Mouse (Mus musculus) CH12.LX (cell line): ENCODE results near the gene Cox4i2. TPM values are rescaled to one million over a fixed set of nuclear protein-coding genes. Genes with fewer than 3 reads are reported as not detected.

Source experiments
- DNase-seq: peaks from one replicate; pipeline ENCODE4 v3.0.0-alpha.2; 2013; ENCODE audit errors: extremely low read depth
- H3K27ac ChIP-seq: 2 replicates; pipeline ENCODE4 v1.5.1; 2012; ENCODE audit warnings: low read depth, mild to moderate bottlenecking, control low read depth, moderate library complexity; ENCODE audit not compliant: insufficient read depth
- H3K27me3 ChIP-seq: replicated peaks from 2 replicates; pipeline ENCODE3; 2012; ENCODE audit warnings: inconsistent platforms
- H3K36me3 ChIP-seq, 2 experiments: replicated peaks in 1 of 2; 2 replicates each; pipeline versions ENCODE3 to v1.6.1; 2012; ENCODE audit warnings: inconsistent platforms in 1 of 2, low read length in 1 of 2, mild to moderate bottlenecking in 1 of 2, mixed read lengths in 1 of 2, moderate library complexity in 1 of 2; ENCODE audit not compliant: control insufficient read depth in 1 of 2, insufficient read depth in 1 of 2
- H3K4me1 ChIP-seq, 2 experiments: 2 replicates each; pipeline ENCODE4 v1.6.1; 2012; ENCODE audit warnings: inconsistent platforms in 1 of 2, moderate library complexity in 1 of 2; ENCODE audit not compliant: insufficient read depth in 2 of 2, control insufficient read depth in 1 of 2
- H3K4me2 ChIP-seq: 2 replicates; pipeline ENCODE4 v1.6.1; 2012; ENCODE audit warnings: low read depth, mild to moderate bottlenecking, control low read depth; ENCODE audit not compliant: poor library complexity, insufficient read depth, severe bottlenecking
- H3K4me3 ChIP-seq, 3 experiments: fragments of 150-350 bp in 1 of 3; sonication (generic) in 1 of 3; replicated peaks in 1 of 3; 2 replicates each; pipeline versions ENCODE3 to v1.5.1; 2011 to 2012; ENCODE audit warnings: low read depth in 2 of 3, low read length in 2 of 3, mild to moderate bottlenecking in 2 of 3, moderate library complexity in 2 of 3, control low read depth in 1 of 3, improper control_type of control experiment in 1 of 3, inconsistent platforms in 1 of 3, mixed read lengths in 1 of 3; ENCODE audit not compliant: poor library complexity in 1 of 3
- H3K79me2 ChIP-seq: replicated peaks from 2 replicates; pipeline ENCODE4 v1.6.1; 2012; ENCODE audit warnings: mild to moderate bottlenecking, moderate library complexity; ENCODE audit not compliant: control insufficient read depth, poor library complexity, insufficient read depth, severe bottlenecking; ENCODE audit errors: extremely low read depth
- H3K9ac ChIP-seq: 2 replicates; pipeline ENCODE4 v1.6.1; 2012; ENCODE audit warnings: low read depth, mild to moderate bottlenecking, control low read depth, moderate library complexity; ENCODE audit not compliant: insufficient read depth
- H3K9me3 ChIP-seq: replicated peaks from 2 replicates; pipeline ENCODE3; 2012; ENCODE audit warnings: low read length, inconsistent platforms, mixed read lengths
- RCOR1 ChIP-seq: conservative IDR thresholded peaks from 2 replicates; pipeline ENCODE4 v1.6.1; 2012; ENCODE audit warnings: low read depth, mild to moderate bottlenecking, inconsistent platforms, low read length, improper control_type of control experiment
- ZNF384 ChIP-seq: IDR thresholded peaks from 2 replicates; pipeline ENCODE4 v1.6.1; 2012; ENCODE audit warnings: low read depth, low read length, improper control_type of control experiment, inconsistent platforms
- dilution Hi-C: fragments of 300-500 bp; cut with MboI; formaldehyde crosslinking; loops from 2 replicates; pipeline ENCODE4 v1.14.3; 2020; ENCODE audit warnings: low sequenced_read_pairs; ENCODE audit not compliant: extremely low pct_unique_long_range_greater_than_20kb, extremely low pct_ligation_motif_present
- in situ Hi-C: fragments of 300-500 bp; cut with MboI; formaldehyde crosslinking; loops from 3 replicates; pipeline ENCODE4 v1.14.3; 2019; ENCODE audit warnings: low sequenced_read_pairs, low pct_ligation_motif_present, low pct_unique_long_range_greater_than_20kb, mixed read lengths
- polyA plus RNA-seq: library from polyadenylated mRNA; unstranded; fragments of >175 nt; gene quantifications from 2 replicates; pipeline ENCODE4 v1.2.1, GENCODE M21; 2012; ENCODE audit warnings: low read depth; ENCODE audit not compliant: insufficient read length
- total RNA-seq, 2 experiments: library from RNA; depleted of rRNA; stranded (reverse); fragments of 300-350 nt in 1 of 2; fragments of >200 nt in 1 of 2; gene quantifications; 2 replicates each; pipeline ENCODE4 v1.2.3; 2012 to 2014

Gene Cox4i2
- total and polyA plus RNA-seq, 3 experiments, result not detected

GRCm38 (mm10) chr2:152814213-152814874 is 60.4 kb downstream of the Cox4i2 start:
- dilution Hi-C loops, result no loop called here
- Histone ChIP-seq H3K79me2 (peaks cover 97% of the 10 kb centered on the region), H3K4me3 (no peak overlapping the region), H3K9me3 (peaks cover 5% of the 10 kb centered on the region)
- DNase-seq, result no peak
- 0 out of 2 replicates have a peak, but pooled peaks have one; percentile 4 for TF ChIP-seq ZNF384
- TF ChIP-seq RCOR1, result no peak
- TF ChIP-seq, all 38 proteins: peak for 1
- H3K9ac ChIP-seq, result no peak overlapping the region
- H3K4me2 ChIP-seq, result no peak overlapping the region; the same call in 1 of the 2 replicates
- peaks cover 24 to 54% of the 10 kb centered on the region in 2 experiments for H3K36me3 ChIP-seq
- H3K27me3 ChIP-seq, result no peaks in the 10 kb centered on the region
- H3K4me1 ChIP-seq, result peaks cover 50 to 94% of the 10 kb centered on the region in 2 experiments
- H3K27ac ChIP-seq, result peak overlapping the region; percentile 18; the same call in 1 of the 2 replicates
- in situ Hi-C loops, result no loop called here

Other genes starting within 250 kb of the Cox4i2 start
- gene Defb26, start 242.5 kb upstream of the Cox4i2 start, total RNA-seq (2012; rRNA removed), result not detected in 2 replicates
- gene Defb26, start 242.5 kb upstream of the Cox4i2 start, total RNA-seq (2014; rRNA removed), result not detected in 2 replicates
- not detected in 2 replicates for gene Defb26, start 242.5 kb upstream of the Cox4i2 start, polyA plus RNA-seq
- not detected in 2 replicates for gene Defb28, start 235.9 kb upstream of the Cox4i2 start, total RNA-seq (2012; rRNA removed)
- not detected in 2 replicates for gene Defb28, start 235.9 kb upstream of the Cox4i2 start, total RNA-seq (2014; rRNA removed)
- not detected in 2 replicates for gene Defb28, start 235.9 kb upstream of the Cox4i2 start, polyA plus RNA-seq
- gene Defb29, start 214.1 kb upstream of the Cox4i2 start, total RNA-seq (2012; rRNA removed), result not detected in 2 replicates
- not detected in 2 replicates for gene Defb29, start 214.1 kb upstream of the Cox4i2 start, total RNA-seq (2014; rRNA removed)
- gene Defb29, start 214.1 kb upstream of the Cox4i2 start, polyA plus RNA-seq, result not detected in 2 replicates
- not detected in 2 replicates for gene Gm17416, start 184.8 kb upstream of the Cox4i2 start, total RNA-seq (2012; rRNA removed)
- not detected in 2 replicates for gene Gm17416, start 184.8 kb upstream of the Cox4i2 start, total RNA-seq (2014; rRNA removed)
- not detected in 2 replicates for gene Gm17416, start 184.8 kb upstream of the Cox4i2 start, polyA plus RNA-seq
- not detected in 2 replicates for gene Defb21, start 181.4 kb upstream of the Cox4i2 start, total RNA-seq (2012; rRNA removed)
- not detected in 2 replicates for gene Defb21, start 181.4 kb upstream of the Cox4i2 start, total RNA-seq (2014; rRNA removed)
- gene Defb21, start 181.4 kb upstream of the Cox4i2 start, polyA plus RNA-seq, result not detected in 2 replicates
- not detected in 2 replicates for gene Defb19, start 173.9 kb upstream of the Cox4i2 start, total RNA-seq (2012; rRNA removed)
- gene Defb19, start 173.9 kb upstream of the Cox4i2 start, total RNA-seq (2014; rRNA removed), result not detected in 2 replicates
- gene Defb19, start 173.9 kb upstream of the Cox4i2 start, polyA plus RNA-seq, result not detected in 2 replicates
- not detected in 2 replicates for gene Defb45, start 154.8 kb upstream of the Cox4i2 start, total RNA-seq (2012; rRNA removed)
- not detected in 2 replicates for gene Defb45, start 154.8 kb upstream of the Cox4i2 start, total RNA-seq (2014; rRNA removed)
- gene Defb45, start 154.8 kb upstream of the Cox4i2 start, polyA plus RNA-seq, result not detected in 2 replicates
- gene Defb36, start 149.8 kb upstream of the Cox4i2 start, total RNA-seq (2012; rRNA removed), result not detected in 2 replicates
- not detected in 2 replicates for gene Defb36, start 149.8 kb upstream of the Cox4i2 start, total RNA-seq (2014; rRNA removed)
- not detected in 2 replicates for gene Defb36, start 149.8 kb upstream of the Cox4i2 start, polyA plus RNA-seq
- gene Defb25, start 131.1 kb upstream of the Cox4i2 start, total RNA-seq (2012; rRNA removed), result 0.84 TPM in 1 of 2 replicates, not detected in the other
- not detected in 2 replicates for gene Defb25, start 131.1 kb upstream of the Cox4i2 start, total RNA-seq (2014; rRNA removed)
- gene Defb25, start 131.1 kb upstream of the Cox4i2 start, polyA plus RNA-seq, result 0.94 and 1.8 TPM in 2 replicates
- gene Rem1, start 127.2 kb upstream of the Cox4i2 start, total RNA-seq (2012; rRNA removed), result 0.13 and 0.55 TPM in 2 replicates
- 0.74 and 0.82 TPM in 2 replicates for gene Rem1, start 127.2 kb upstream of the Cox4i2 start, total RNA-seq (2014; rRNA removed)
- gene Rem1, start 127.2 kb upstream of the Cox4i2 start, polyA plus RNA-seq, result 0.70 and 0.80 TPM in 2 replicates
- gene H13, start 84.7 kb upstream of the Cox4i2 start, total RNA-seq (2012; rRNA removed), result 137 and 145 TPM in 2 replicates
- 105 and 116 TPM in 2 replicates for gene H13, start 84.7 kb upstream of the Cox4i2 start, total RNA-seq (2014; rRNA removed)
- 161 and 175 TPM in 2 replicates for gene H13, start 84.7 kb upstream of the Cox4i2 start, polyA plus RNA-seq
- gene Mcts2, start 67.1 kb upstream of the Cox4i2 start, total RNA-seq (2012; rRNA removed), result 3.3 and 5.4 TPM in 2 replicates
- gene Mcts2, start 67.1 kb upstream of the Cox4i2 start, total RNA-seq (2014; rRNA removed), result 0.95 and 1.5 TPM in 2 replicates
- 3.2 and 3.8 TPM in 2 replicates for gene Mcts2, start 67.1 kb upstream of the Cox4i2 start, polyA plus RNA-seq
- gene Id1, start 17.9 kb upstream of the Cox4i2 start, total RNA-seq (2012; rRNA removed), result 0.38 and 0.93 TPM in 2 replicates
- gene Id1, start 17.9 kb upstream of the Cox4i2 start, total RNA-seq (2014; rRNA removed), result not detected in 2 replicates
- not detected in 2 replicates for gene Id1, start 17.9 kb upstream of the Cox4i2 start, polyA plus RNA-seq
- 47.7 and 80.3 TPM in 2 replicates for gene Bcl2l1, start 77.6 kb downstream of the Cox4i2 start, total RNA-seq (2012; rRNA removed)
- 13.7 and 21.3 TPM in 2 replicates for gene Bcl2l1, start 77.6 kb downstream of the Cox4i2 start, total RNA-seq (2014; rRNA removed)
- 33.2 and 34.5 TPM in 2 replicates for gene Bcl2l1, start 77.6 kb downstream of the Cox4i2 start, polyA plus RNA-seq
- 66.1 and 70.9 TPM in 2 replicates for gene Tpx2, start 93.8 kb downstream of the Cox4i2 start, total RNA-seq (2012; rRNA removed)
- 98.0 and 105 TPM in 2 replicates for gene Tpx2, start 93.8 kb downstream of the Cox4i2 start, total RNA-seq (2014; rRNA removed)
- gene Tpx2, start 93.8 kb downstream of the Cox4i2 start, polyA plus RNA-seq, result 123 and 127 TPM in 2 replicates
- 0.47 and 0.97 TPM in 2 replicates for gene Mylk2, start 157.2 kb downstream of the Cox4i2 start, total RNA-seq (2012; rRNA removed)
- 1.3 TPM in 2 replicates for gene Mylk2, start 157.2 kb downstream of the Cox4i2 start, total RNA-seq (2014; rRNA removed)
- gene Mylk2, start 157.2 kb downstream of the Cox4i2 start, polyA plus RNA-seq, result 2.4 TPM in 2 replicates
- 6.1 and 7.1 TPM in 2 replicates for gene Foxs1, start 179.0 kb downstream of the Cox4i2 start, total RNA-seq (2012; rRNA removed)
- gene Foxs1, start 179.0 kb downstream of the Cox4i2 start, total RNA-seq (2014; rRNA removed), result 7.8 and 9.1 TPM in 2 replicates
- 7.6 and 9.5 TPM in 2 replicates for gene Foxs1, start 179.0 kb downstream of the Cox4i2 start, polyA plus RNA-seq
- gene Dusp15, start 197.5 kb downstream of the Cox4i2 start, total RNA-seq (2012; rRNA removed), result 0.08 TPM in 1 of 2 replicates, not detected in the other
- gene Dusp15, start 197.5 kb downstream of the Cox4i2 start, total RNA-seq (2014; rRNA removed), result not detected in 2 replicates
- gene Dusp15, start 197.5 kb downstream of the Cox4i2 start, polyA plus RNA-seq, result 0.13 and 0.16 TPM in 2 replicates
- gene Ttll9, start 208.3 kb downstream of the Cox4i2 start, total RNA-seq (2012; rRNA removed), result 1.4 and 1.7 TPM in 2 replicates
- 1.5 and 1.6 TPM in 2 replicates for gene Ttll9, start 208.3 kb downstream of the Cox4i2 start, total RNA-seq (2014; rRNA removed)
- 1.7 and 1.9 TPM in 2 replicates for gene Ttll9, start 208.3 kb downstream of the Cox4i2 start, polyA plus RNA-seq